8 mouse cellular contexts compared by ENCODE assay signal in the genomic region with DNA sequence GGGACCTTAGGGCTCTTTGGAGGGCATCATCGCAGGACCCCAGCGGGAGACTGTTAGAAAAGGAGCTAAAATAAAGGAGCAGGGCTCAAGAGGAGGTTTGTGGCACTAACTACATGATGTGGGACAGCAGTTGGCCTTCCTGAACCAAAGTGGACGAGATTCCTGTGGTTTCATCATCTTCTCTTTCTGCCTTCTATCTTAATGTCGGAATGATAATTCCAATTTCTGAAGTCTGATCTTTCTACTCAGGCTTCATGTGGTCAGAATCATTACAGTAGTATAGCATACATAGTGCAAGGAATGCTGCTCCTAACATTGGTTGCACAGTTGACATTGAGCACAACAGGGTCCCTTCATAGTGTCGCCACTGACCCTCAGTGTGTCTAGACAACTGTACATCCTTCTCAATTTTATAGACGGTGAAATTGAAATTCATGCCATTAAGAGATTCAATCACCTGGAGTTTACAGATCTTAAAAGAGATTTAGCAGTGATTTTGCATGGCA. TPM values are rescaled to one million over a fixed set of nuclear protein-coding genes. Genes with fewer than 3 reads are reported as not detected.
DNase-seq lines count a peak whose midpoint lies in the region; ATAC-seq and TF ChIP-seq lines count a peak whose summit lies in the region.

No protein-coding gene starts in this region.

- no peak for TF ChIP-seq CTCF in midbrain, postnatal 0 days (IDR thresholded peaks at IDR 0.05)

- no peaks in the 10 kb centered on the region for H3K9me3 ChIP-seq in kidney, embryonic 15.5 days (replicated peaks)
- H3K9me3 ChIP-seq in embryonic facial prominence, embryonic 12.5 days, result no peaks in the 10 kb centered on the region
- H3K9me3 ChIP-seq in hindbrain, embryonic 16.5 days (ENCODE audit: control insufficient read depth, low read length), result no peaks in the 10 kb centered on the region
- H3K9me3 ChIP-seq in midbrain, postnatal 0 days (ENCODE audit: low read length), result no peaks in the 10 kb centered on the region

- peak overlapping the region; percentile 66 for H3K4me3 ChIP-seq in kidney, embryonic 15.5 days (replicated peaks)
- H3K4me3 ChIP-seq in embryonic facial prominence, embryonic 12.5 days, result peak overlapping the region; percentile 74
- H3K4me3 ChIP-seq in hindbrain, embryonic 16.5 days (ENCODE audit: low read length), result peak overlapping the region; percentile 69
- peak overlapping the region; percentile 79 for H3K4me3 ChIP-seq in midbrain, postnatal 0 days (ENCODE audit: low read depth, low read length)

- H3K4me1 ChIP-seq in kidney, embryonic 15.5 days, result 0 out of 2 replicates have a peak, but pooled peaks cover 3% of the 10 kb centered on the region
- no peaks in the 10 kb centered on the region for H3K4me1 ChIP-seq in embryonic facial prominence, embryonic 12.5 days
- H3K4me1 ChIP-seq in hindbrain, embryonic 16.5 days (ENCODE audit: control insufficient read depth, insufficient read depth, low read depth, low read length), result no peaks in the 10 kb centered on the region
- no peaks in the 10 kb centered on the region for H3K4me1 ChIP-seq in midbrain, postnatal 0 days (ENCODE audit: insufficient read depth, low read length)

- no peak overlapping the region for H3K27ac ChIP-seq in kidney, embryonic 15.5 days
- H3K27ac ChIP-seq in embryonic facial prominence, embryonic 12.5 days, result no peak overlapping the region
- H3K27ac ChIP-seq in hindbrain, embryonic 16.5 days (ENCODE audit: low read depth, low read length), result peak overlapping the region; percentile 78
- peak overlapping the region; percentile 74 for H3K27ac ChIP-seq in midbrain, postnatal 0 days (ENCODE audit: low read depth, low read length)

- 26% methylated on average over 6 of the region's 6 CpGs for WGBS in kidney, embryonic 15.5 days
- 21% methylated on average over 6 of the region's 6 CpGs for WGBS in embryonic facial prominence, embryonic 12.5 days
- WGBS in hindbrain, embryonic 16.5 days, result 19% methylated on average over 6 of the region's 6 CpGs
- 20% methylated on average over 6 of the region's 6 CpGs for WGBS in midbrain, postnatal 0 days

- DNase-seq in kidney, postnatal 25 days, result no peak
- DNase-seq in midbrain, postnatal 0 days (ENCODE audit: low spot score), result no peak
- no peak for DNase-seq in thymus, postnatal 4 days
- no peak for DNase-seq in right cerebral cortex, adult 2 months (ENCODE audit: low spot score in 2 of 2)
- no peak for DNase-seq in left cerebral cortex, postnatal 10 days (ENCODE audit: extremely low spot score in 1 of 2, low spot score in 2 of 2)

- peak overlapping the region; percentile 84 for H3K4me2 ChIP-seq in kidney, embryonic 15.5 days
- peak overlapping the region; percentile 83 for H3K4me2 ChIP-seq in embryonic facial prominence, embryonic 12.5 days (replicated peaks)
- H3K4me2 ChIP-seq in hindbrain, embryonic 16.5 days (ENCODE audit: low read length), result peak overlapping the region; percentile 52
- H3K4me2 ChIP-seq in midbrain, postnatal 0 days (ENCODE audit: low read depth, low read length, poor library complexity, severe bottlenecking), result peak overlapping the region; percentile 75

- H3K36me3 ChIP-seq in kidney, embryonic 15.5 days, result no peaks in the 10 kb centered on the region
- H3K36me3 ChIP-seq in embryonic facial prominence, embryonic 12.5 days, result no peaks in the 10 kb centered on the region
- H3K36me3 ChIP-seq in hindbrain, embryonic 16.5 days (ENCODE audit: control insufficient read depth, insufficient read depth, low read length), result no peaks in the 10 kb centered on the region
- H3K36me3 ChIP-seq in midbrain, postnatal 0 days (ENCODE audit: insufficient read depth, low read length), result no peaks in the 10 kb centered on the region

- intact Hi-C loops in left cerebral cortex, postnatal 10 days (cut with DNase I), result no loop called here

- H3K9ac ChIP-seq in kidney, embryonic 15.5 days, result peak overlapping the region; percentile 51
- H3K9ac ChIP-seq in embryonic facial prominence, embryonic 12.5 days, result peak overlapping the region; percentile 77
- peak overlapping the region; percentile 95 for H3K9ac ChIP-seq in hindbrain, embryonic 16.5 days (ENCODE audit: low read depth, low read length)
- H3K9ac ChIP-seq in midbrain, postnatal 0 days (replicated peaks; ENCODE audit: low read length, poor library complexity, severe bottlenecking), result peak overlapping the region; percentile 97

- no peak for ATAC-seq in kidney, embryonic 15.5 days (replicated peaks; ENCODE audit: low FRiP score)
- no peak for ATAC-seq in embryonic facial prominence, embryonic 12.5 days (ENCODE audit: insufficient number of reproducible peaks, insufficient read depth, low FRiP score, low TSS enrichment)
- peak; percentile 45; the same call in 1 of the 2 replicates for ATAC-seq in hindbrain, embryonic 16.5 days
- no peak for ATAC-seq in midbrain, postnatal 0 days (ENCODE audit: low FRiP score)

- H3K27me3 ChIP-seq in kidney, embryonic 15.5 days, result 0 out of 2 replicates have a peak, but pooled peaks cover 10% of the 10 kb centered on the region
- H3K27me3 ChIP-seq in embryonic facial prominence, embryonic 12.5 days, result no peaks in the 10 kb centered on the region; the same call in 1 of the 2 replicates
- 0 out of 2 replicates have a peak, but pooled peaks cover 2% of the 10 kb centered on the region for H3K27me3 ChIP-seq in hindbrain, embryonic 16.5 days (replicated peaks; ENCODE audit: control insufficient read depth, insufficient read depth, low read length)
- H3K27me3 ChIP-seq in midbrain, postnatal 0 days (ENCODE audit: insufficient read depth, low read length), result no peaks in the 10 kb centered on the region

RNA-seq across cellular contexts. Expression of gene Glrb, which starts 0.4 kb away (rescaled TPM):
- 8.2 and 9.5 TPM in 2 replicates for polyA plus RNA-seq in kidney, embryonic 15.5 days (2015; fragmentation: Nextera tagmentation; extraction: Ambion mirVana)
- polyA plus RNA-seq in embryonic facial prominence, embryonic 12.5 days (2016; fragmentation: Nextera tagmentation; extraction: Ambion mirVana), result 14.6 and 15.8 TPM in 2 replicates
- 53.7 and 73.3 TPM in 2 replicates for polyA plus RNA-seq in hindbrain, embryonic 16.5 days (2015; fragmentation: Nextera tagmentation; extraction: Ambion mirVana)
- 84.5 and 96.0 TPM in 2 replicates for total RNA-seq in midbrain, postnatal 0 days (2014; rRNA removed)
- 62.2 and 68.5 TPM in 2 replicates for polyA plus RNA-seq in midbrain, postnatal 0 days (2015; fragmentation: Nextera tagmentation; extraction: Ambion mirVana)
- total RNA-seq in left cerebral cortex, postnatal 10 days (2021), result 100 to 1,000 TPM; 149 to 160 TPM

Comparison
In these comparisons a context has a peak if more than half of its experiments do, and no peak if none do; other contexts are left out.
1. H3K27ac ChIP-seq: peak in hindbrain, embryonic 16.5 days (single experiment) and midbrain, postnatal 0 days (single experiment); none in kidney, embryonic 15.5 days (single experiment) and embryonic facial prominence, embryonic 12.5 days (single experiment).
2. Peak in every context shown above with its lines, with median percentiles within 50 percentile points of each other: H3K4me2 ChIP-seq, H3K4me3 ChIP-seq and H3K9ac ChIP-seq.